Mouse (Mus musculus): ENCODE results near the gene Rgs1. TPM values are rescaled to one million over a fixed set of nuclear protein-coding genes. Genes with fewer than 3 reads are reported as not detected.

The Rgs1 gene
- total RNA-seq, 1 experiment from 2014 or later = 1,523 TPM

GRCm38 (mm10) chr1:144206281-144207061 lies 42.6 kb downstream of the Rgs1 start:
- ATAC-seq (replicated peaks in 1 of 2; ENCODE audit: insufficient read depth in 1 of 2, low FRiP score in 2 of 2, low TSS enrichment in 1 of 2, low read depth in 1 of 2, poor library complexity in 2 of 2, severe bottlenecking in 2 of 2) = no peak

- ATAC-seq (replicated peaks in 1 of 2; ENCODE audit: insufficient read depth in 1 of 2, low FRiP score in 2 of 2, low TSS enrichment in 1 of 2, low read depth in 1 of 2, poor library complexity in 2 of 2, severe bottlenecking in 2 of 2) = no peak
Observed at GRCm38 (mm10) chr1:144204766-144205165, 44.3 kb downstream of the Rgs1 start.

- ATAC-seq (replicated peaks in 1 of 2; ENCODE audit: insufficient read depth in 1 of 2, low FRiP score in 2 of 2, low TSS enrichment in 1 of 2, low read depth in 1 of 2, poor library complexity in 2 of 2, severe bottlenecking in 2 of 2) = peak; percentile 54 to 63
Observed at GRCm38 (mm10) chr1:144202939-144203338, 46.1 kb downstream of the Rgs1 start.

- ATAC-seq (replicated peaks in 1 of 2; ENCODE audit: insufficient read depth in 1 of 2, low FRiP score in 2 of 2, low TSS enrichment in 1 of 2, low read depth in 1 of 2, poor library complexity in 2 of 2, severe bottlenecking in 2 of 2) = peak; percentile 74 to 88
Observed at GRCm38 (mm10) chr1:144200496-144200895, 48.5 kb downstream of the Rgs1 start.

GRCm38 (mm10) chr1:144199538-144199937 lies 49.5 kb downstream of the Rgs1 start:
- ATAC-seq (replicated peaks in 1 of 2; ENCODE audit: insufficient read depth in 1 of 2, low FRiP score in 2 of 2, low TSS enrichment in 1 of 2, low read depth in 1 of 2, poor library complexity in 2 of 2, severe bottlenecking in 2 of 2) = peak; percentile 22 to 29; a peak in 1 of 4 replicates

- ATAC-seq (replicated peaks in 1 of 2; ENCODE audit: insufficient read depth in 1 of 2, low FRiP score in 2 of 2, low TSS enrichment in 1 of 2, low read depth in 1 of 2, poor library complexity in 2 of 2, severe bottlenecking in 2 of 2) = peak in 1 of 2 experiments; percentile 52; a peak in 1 of 4 replicates
Observed at GRCm38 (mm10) chr1:144197684-144198083, 51.4 kb downstream of the Rgs1 start.

Other genes starting within 250 kb of the Rgs1 start
- 312 and 402 TPM in 2 replicates for gene Rgs2, start 245.1 kb downstream of the Rgs1 start, total RNA-seq (2017)
- gene Rgs13, start 71.9 kb downstream of the Rgs1 start, total RNA-seq (2017) = not detected in 2 replicates

Data from hematopoietic stem cell, adult 5-6 weeks (primary cell).